Mouse (Mus musculus): Measurements from ENCODE around the gene P3h4. TPM values are rescaled to one million over a fixed set of nuclear protein-coding genes. Genes with fewer than 3 reads are reported as not detected.

The P3h4 gene
- 24.5 and 25.8 TPM in 2 replicates for polyA plus RNA-seq (2014; fragmentation: Nextera tagmentation; extraction: Ambion mirVana)

DNA sequence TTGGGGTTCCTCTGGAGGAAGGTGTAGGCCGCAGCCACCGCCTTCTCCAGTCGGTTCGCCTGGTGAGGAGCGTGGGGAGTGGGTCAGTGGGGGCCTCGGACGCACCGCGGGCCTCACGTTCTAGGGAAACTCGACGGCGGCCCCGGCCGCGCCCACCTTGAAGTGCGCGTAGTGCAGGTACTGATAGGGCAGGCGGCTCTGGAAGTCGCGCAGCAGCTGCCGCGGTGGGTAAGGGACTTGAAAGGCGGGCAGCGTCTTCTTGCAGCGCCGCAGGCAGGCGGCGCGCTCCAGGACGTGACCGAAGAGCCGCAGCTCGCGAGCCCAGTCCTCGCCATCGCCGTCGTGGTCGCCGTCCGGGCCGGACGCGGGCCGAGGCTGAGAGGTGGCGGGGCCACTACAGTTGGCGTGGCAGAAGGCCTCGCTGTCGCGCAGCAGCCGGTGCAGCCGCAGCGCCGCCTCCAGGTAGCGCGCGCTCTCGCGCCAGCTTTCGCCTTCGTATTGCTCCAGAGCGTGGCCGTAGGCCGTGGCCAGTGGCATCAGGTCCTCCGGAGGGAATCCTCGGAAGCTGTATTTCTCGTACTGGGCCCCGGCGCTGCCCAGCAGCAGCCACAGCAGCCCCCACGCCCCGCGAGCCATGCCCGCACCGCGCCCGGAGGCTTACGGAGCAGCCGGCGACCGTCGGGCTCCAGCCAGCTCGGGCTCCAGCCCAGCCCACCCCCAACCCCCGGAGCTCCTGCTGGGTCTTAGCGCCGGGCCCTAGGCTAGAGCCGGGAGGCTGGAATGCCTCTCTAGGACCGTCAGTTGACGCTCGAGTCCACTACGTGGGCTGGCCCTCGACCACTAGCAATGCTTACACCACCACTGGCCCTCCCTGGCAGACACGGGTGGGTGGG, at the start of gene P3h4:
P3h4 (minus strand) TSS at position 816 of the 893 bp plus-strand sequence.
- H3K9ac ChIP-seq (ENCODE audit: low read depth, low read length), result peak within 1 kb of the TSS; percentile 61
- H3K9me3 ChIP-seq (ENCODE audit: control insufficient read depth, low read length), result no peaks in the 10 kb centered on the region
- 1% methylated on average over 93 of the region's 93 CpGs for WGBS
- DNase-seq (ENCODE audit: low spot score) (peak; percentile 84), ATAC-seq (replicated peaks; ENCODE audit: low FRiP score) (peak; percentile 81)
- H3K4me1 ChIP-seq (replicated peaks; ENCODE audit: control insufficient read depth, insufficient read depth, low read length), result peaks cover 15% of the 10 kb centered on the region
- peaks cover 2% of the 10 kb centered on the region for H3K36me3 ChIP-seq (ENCODE audit: control insufficient read depth, insufficient read depth, low read length)
- H3K27ac ChIP-seq (ENCODE audit: low read depth, low read length), result peak within 1 kb of the TSS; percentile 84
- peak within 1 kb of the TSS; percentile 84 for H3K4me2 ChIP-seq
- peak within 1 kb of the TSS; percentile 65 for H3K4me3 ChIP-seq (ENCODE audit: low read depth, low read length)
- H3K27me3 ChIP-seq (replicated peaks; ENCODE audit: control insufficient read depth, insufficient read depth, low read length), result peaks cover 37% of the 10 kb centered on the region

DNA sequence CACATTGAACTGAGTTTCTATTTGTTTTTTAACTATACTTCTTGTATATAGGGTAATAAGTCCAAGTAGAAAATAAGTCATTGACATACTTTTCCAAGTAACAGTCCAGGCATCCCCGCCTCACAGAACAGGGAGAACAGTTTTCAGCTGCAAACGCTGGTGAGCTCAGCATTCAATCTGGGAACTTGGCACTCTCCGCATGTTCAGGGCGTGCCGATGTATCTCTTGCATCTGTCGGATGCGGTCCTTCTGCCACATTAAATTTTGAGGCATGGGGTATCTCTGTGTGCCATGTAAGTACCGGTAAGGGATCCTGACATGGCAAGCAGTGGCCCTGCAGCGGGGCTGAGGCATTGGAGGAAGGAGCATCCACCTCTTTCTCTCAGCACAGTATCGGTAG, 48.1 kb upstream of the P3h4 start:
- DNase-seq (ENCODE audit: low spot score) (no peak), ATAC-seq (replicated peaks; ENCODE audit: low FRiP score) (no peak)
- H3K27ac ChIP-seq (ENCODE audit: low read depth, low read length), result no peak overlapping the region
- H3K9me3 ChIP-seq (ENCODE audit: control insufficient read depth, low read length), result no peaks in the 10 kb centered on the region
- H3K4me2 ChIP-seq, result no peak overlapping the region
- WGBS, result 93% methylated on average over 10 of the region's 10 CpGs
- H3K4me3 ChIP-seq (ENCODE audit: low read depth, low read length), result no peak overlapping the region
- H3K36me3 ChIP-seq (ENCODE audit: control insufficient read depth, insufficient read depth, low read length), result peaks cover 15% of the 10 kb centered on the region; the same call in 1 of the 2 replicates
- H3K9ac ChIP-seq (ENCODE audit: low read depth, low read length), result no peak overlapping the region
- peaks cover 15% of the 10 kb centered on the region for H3K4me1 ChIP-seq (replicated peaks; ENCODE audit: control insufficient read depth, insufficient read depth, low read length)
- no peaks in the 10 kb centered on the region for H3K27me3 ChIP-seq (replicated peaks; ENCODE audit: control insufficient read depth, insufficient read depth, low read length)

DNA sequence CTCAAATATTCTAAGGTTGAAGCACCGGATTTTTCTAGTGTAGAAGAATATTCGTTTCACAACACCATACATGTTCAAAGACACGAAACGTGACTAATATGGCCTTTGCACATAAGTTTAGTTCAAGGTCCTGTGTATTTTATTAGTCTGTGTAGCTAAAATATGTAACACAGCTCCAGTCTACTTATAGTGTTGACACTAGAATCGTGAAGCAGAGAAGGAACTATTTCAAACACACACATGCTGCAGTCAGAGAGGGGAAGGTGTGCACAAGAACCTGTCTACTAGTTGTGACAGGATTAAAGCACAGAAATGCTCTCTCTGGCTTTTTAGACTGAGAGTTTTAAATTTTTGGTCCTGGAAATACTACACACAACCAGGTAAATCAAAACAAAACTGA, 43.1 kb upstream of the P3h4 start:
- no peak overlapping the region for H3K4me2 ChIP-seq
- no peak overlapping the region for H3K9ac ChIP-seq (ENCODE audit: low read depth, low read length)
- no peaks in the 10 kb centered on the region for H3K9me3 ChIP-seq (ENCODE audit: control insufficient read depth, low read length)
- WGBS, result 91% methylated on average over 5 of the region's 5 CpGs
- DNase-seq (ENCODE audit: low spot score) (no peak), ATAC-seq (replicated peaks; ENCODE audit: low FRiP score) (no peak)
- no peak overlapping the region for H3K4me3 ChIP-seq (ENCODE audit: low read depth, low read length)
- H3K27me3 ChIP-seq (replicated peaks; ENCODE audit: control insufficient read depth, insufficient read depth, low read length), result no peaks in the 10 kb centered on the region
- H3K27ac ChIP-seq (ENCODE audit: low read depth, low read length), result no peak overlapping the region
- no peaks in the 10 kb centered on the region for H3K4me1 ChIP-seq (replicated peaks; ENCODE audit: control insufficient read depth, insufficient read depth, low read length)
- H3K36me3 ChIP-seq (ENCODE audit: control insufficient read depth, insufficient read depth, low read length), result peaks cover 4% of the 10 kb centered on the region; the same call in 1 of the 2 replicates

DNA sequence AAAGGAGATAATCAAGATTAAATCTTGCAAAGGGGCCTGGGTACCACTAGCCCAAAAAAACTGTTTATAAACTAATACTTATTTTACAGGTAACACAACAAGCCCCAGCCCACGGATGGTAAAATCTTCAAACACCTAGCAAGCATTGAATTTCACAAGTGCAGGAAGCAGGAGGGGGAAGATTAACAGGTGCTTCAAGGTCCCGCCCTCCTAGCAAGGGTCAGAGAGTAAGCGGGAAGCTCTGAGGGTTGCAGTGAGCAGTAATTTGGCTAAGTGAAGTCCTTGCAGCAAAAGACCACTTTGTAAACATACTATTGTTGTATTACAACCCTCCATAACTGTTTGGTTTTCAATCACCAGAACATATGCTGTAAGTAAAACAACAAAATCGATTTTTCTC, 42.6 kb upstream of the P3h4 start:
- Histone ChIP-seq H3K27ac (ENCODE audit: low read depth, low read length) (no peak overlapping the region), H3K4me2 (no peak overlapping the region), H3K36me3 (ENCODE audit: control insufficient read depth, insufficient read depth, low read length) (peaks cover 4% of the 10 kb centered on the region; the same call in 1 of the 2 replicates), H3K9me3 (ENCODE audit: control insufficient read depth, low read length) (no peaks in the 10 kb centered on the region), H3K4me3 (ENCODE audit: low read depth, low read length) (no peak overlapping the region), H3K27me3 (replicated peaks; ENCODE audit: control insufficient read depth, insufficient read depth, low read length) (no peaks in the 10 kb centered on the region), H3K4me1 (replicated peaks; ENCODE audit: control insufficient read depth, insufficient read depth, low read length) (no peaks in the 10 kb centered on the region), H3K9ac (ENCODE audit: low read depth, low read length) (no peak overlapping the region)
- WGBS, result 77% methylated on average over 4 of the region's 4 CpGs
- DNase-seq (ENCODE audit: low spot score) (no peak), ATAC-seq (replicated peaks; ENCODE audit: low FRiP score) (no peak)

GRCm38 (mm10) chr11:100442625-100443024, 28.0 kb upstream of the P3h4 start:
- no peak overlapping the region for H3K27ac ChIP-seq (ENCODE audit: low read depth, low read length)
- no peak overlapping the region for H3K9ac ChIP-seq (ENCODE audit: low read depth, low read length)
- no peak for DNase-seq (ENCODE audit: low spot score)
- no peaks in the 10 kb centered on the region for H3K27me3 ChIP-seq (replicated peaks; ENCODE audit: control insufficient read depth, insufficient read depth, low read length)
- H3K36me3 ChIP-seq (ENCODE audit: control insufficient read depth, insufficient read depth, low read length), result peaks cover 4% of the 10 kb centered on the region
- no peak overlapping the region for H3K4me3 ChIP-seq (ENCODE audit: low read depth, low read length)
- H3K4me1 ChIP-seq (replicated peaks; ENCODE audit: control insufficient read depth, insufficient read depth, low read length), result peaks cover 11% of the 10 kb centered on the region
- H3K9me3 ChIP-seq (ENCODE audit: control insufficient read depth, low read length), result no peaks in the 10 kb centered on the region
- WGBS, result 87% methylated on average over 6 of the region's 6 CpGs
- H3K4me2 ChIP-seq, result no peak overlapping the region
- ATAC-seq (replicated peaks; ENCODE audit: low FRiP score), result no peak

- H3K9me3 ChIP-seq (ENCODE audit: control insufficient read depth, low read length), result no peaks in the 10 kb centered on the region
- WGBS, result 79% methylated on average over 8 of the region's 8 CpGs
- no peaks in the 10 kb centered on the region for H3K27me3 ChIP-seq (replicated peaks; ENCODE audit: control insufficient read depth, insufficient read depth, low read length)
- no peak within 1 kb of the TSS for H3K27ac ChIP-seq (ENCODE audit: low read depth, low read length)
- peak within 1 kb of the TSS; percentile 78 for H3K9ac ChIP-seq (ENCODE audit: low read depth, low read length)
- peaks cover 8% of the 10 kb centered on the region for H3K36me3 ChIP-seq (ENCODE audit: control insufficient read depth, insufficient read depth, low read length)
- H3K4me3 ChIP-seq (ENCODE audit: low read depth, low read length), result peak within 1 kb of the TSS; percentile 68
- no peak for ATAC-seq (replicated peaks; ENCODE audit: low FRiP score)
- H3K4me1 ChIP-seq (replicated peaks; ENCODE audit: control insufficient read depth, insufficient read depth, low read length), result peaks cover 11% of the 10 kb centered on the region
- DNase-seq (ENCODE audit: low spot score), result no peak
- peak within 1 kb of the TSS; percentile 70 for H3K4me2 ChIP-seq
These were observed 27.2 kb upstream of the P3h4 start, which contains the start of the genes Nt5c3b and Klhl10 for GRCm38 (mm10) chr11:100441797-100442196. Nt5c3b (minus strand) TSS chr11:100441808. Klhl10 (plus strand) TSS chr11:100441917.

DNA sequence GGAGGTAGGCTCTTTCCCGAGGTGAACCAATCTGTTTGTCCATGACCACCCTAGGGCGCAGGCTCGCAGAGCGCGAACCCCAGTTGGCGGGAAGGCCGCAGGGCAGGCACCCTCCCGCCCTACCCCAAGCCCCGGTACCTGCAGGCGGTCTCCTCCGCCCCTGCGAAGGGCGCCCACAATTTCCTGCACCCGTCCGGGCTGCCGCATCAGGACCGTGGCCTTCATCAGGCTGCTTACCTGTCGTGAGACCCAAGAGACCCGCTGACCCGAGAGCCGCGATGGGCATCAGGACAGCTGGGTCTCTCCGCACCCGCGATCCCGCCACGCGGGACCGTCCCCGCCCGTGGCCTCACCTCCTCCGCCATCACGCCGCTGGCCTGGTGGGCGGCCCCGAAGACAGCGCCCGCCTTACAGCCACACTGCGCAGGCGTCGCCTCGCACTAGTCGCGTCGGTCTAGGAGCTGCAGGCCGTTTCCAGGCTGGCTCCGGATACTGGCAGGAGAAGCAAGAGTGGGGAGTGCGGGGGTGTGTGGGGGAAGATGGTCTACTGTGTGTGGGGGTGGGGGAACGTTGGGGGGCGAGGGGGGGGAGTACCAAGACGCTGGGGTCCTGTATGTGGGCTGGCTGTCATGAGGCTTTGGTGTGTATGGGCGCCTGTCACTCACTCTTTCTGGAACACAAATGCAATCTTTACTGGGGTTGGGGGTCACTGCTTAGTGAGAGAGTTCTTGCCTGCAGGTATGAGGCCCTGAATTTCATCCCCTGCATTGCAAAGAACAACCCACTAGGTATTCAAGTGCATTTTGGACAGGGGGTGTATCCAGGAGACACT, 26.3 kb upstream of the P3h4 start:
- DNase-seq (ENCODE audit: low spot score), result peak; percentile 75
- peak; percentile 94 for ATAC-seq (replicated peaks; ENCODE audit: low FRiP score)
- Histone ChIP-seq H3K9ac (ENCODE audit: low read depth, low read length) (peak overlapping the region; percentile 78), H3K4me1 (replicated peaks; ENCODE audit: control insufficient read depth, insufficient read depth, low read length) (peaks cover 11% of the 10 kb centered on the region), H3K9me3 (ENCODE audit: control insufficient read depth, low read length) (no peaks in the 10 kb centered on the region), H3K27me3 (replicated peaks; ENCODE audit: control insufficient read depth, insufficient read depth, low read length) (no peaks in the 10 kb centered on the region), H3K36me3 (ENCODE audit: control insufficient read depth, insufficient read depth, low read length) (peaks cover 13% of the 10 kb centered on the region), H3K4me3 (ENCODE audit: low read depth, low read length) (peak overlapping the region; percentile 68), H3K27ac (ENCODE audit: low read depth, low read length) (no peak overlapping the region), H3K4me2 (peak overlapping the region; percentile 70)
- 2% methylated on average over 50 of the region's 52 CpGs for WGBS

- Histone ChIP-seq H3K4me2 (no peak overlapping the region), H3K9me3 (ENCODE audit: control insufficient read depth, low read length) (no peaks in the 10 kb centered on the region), H3K27ac (ENCODE audit: low read depth, low read length) (no peak overlapping the region), H3K4me3 (ENCODE audit: low read depth, low read length) (no peak overlapping the region), H3K27me3 (replicated peaks; ENCODE audit: control insufficient read depth, insufficient read depth, low read length) (no peaks in the 10 kb centered on the region), H3K36me3 (ENCODE audit: control insufficient read depth, insufficient read depth, low read length) (peaks cover 13% of the 10 kb centered on the region), H3K4me1 (replicated peaks; ENCODE audit: control insufficient read depth, insufficient read depth, low read length) (peaks cover 11% of the 10 kb centered on the region), H3K9ac (ENCODE audit: low read depth, low read length) (no peak overlapping the region)
- DNase-seq (ENCODE audit: low spot score) (no peak), ATAC-seq (replicated peaks; ENCODE audit: low FRiP score) (no peak)
- WGBS, result 90% methylated on average over 1 of the region's 1 CpGs
These were observed 23.3 kb upstream of the P3h4 start for GRCm38 (mm10) chr11:100437901-100438300.

All from liver, embryonic 11.5 days (tissue).